Mouse (Mus musculus) embryonic facial prominence, embryonic 11.5 days (tissue): ENCODE results near the gene Traf3ip3. TPM values are rescaled to one million over a fixed set of nuclear protein-coding genes. Genes with fewer than 3 reads are reported as not detected.

Experiments used
- ATAC-seq: fragments of 200-750 bp; cut with Nextera tagmentation; replicated peaks from 2 replicates; pipeline ENCODE4 v1.8.0; 2017; ENCODE audit warnings: low read depth; ENCODE audit not compliant: insufficient number of reproducible peaks, low FRiP score, low TSS enrichment
- DNase-seq: peaks from one replicate; pipeline ENCODE4 v3.0.0-alpha.2; 2015; ENCODE audit warnings: low spot score
- H3K27ac ChIP-seq: fragments of 300-500 bp; sonication (generic); replicated peaks from 2 replicates; pipeline ENCODE4 v1.5.1; 2014; ENCODE audit warnings: mild to moderate bottlenecking, low read depth, low read length, control low read depth
- H3K27me3 ChIP-seq: fragments of 300-500 bp; sonication (generic); 2 replicates; pipeline ENCODE4 v1.6.1; 2014; ENCODE audit warnings: mild to moderate bottlenecking, low read length, moderate library complexity, mixed read lengths; ENCODE audit not compliant: control insufficient read depth, insufficient read depth
- H3K36me3 ChIP-seq: fragments of 300-500 bp; sonication (generic); replicated peaks from 2 replicates; pipeline ENCODE4 v1.6.1; 2014; ENCODE audit warnings: low read depth, mild to moderate bottlenecking, low read length, moderate library complexity, mixed read lengths; ENCODE audit not compliant: control insufficient read depth, insufficient read depth
- H3K4me1 ChIP-seq: fragments of 300-500 bp; sonication (generic); 2 replicates; pipeline ENCODE4 v1.6.1; 2014; ENCODE audit warnings: low read length, mixed read lengths; ENCODE audit not compliant: control insufficient read depth, insufficient read depth
- H3K4me2 ChIP-seq: fragments of 300-500 bp; sonication (generic); 2 replicates; pipeline ENCODE4 v1.6.1; 2014; ENCODE audit warnings: low read depth, mild to moderate bottlenecking, control low read depth, low read length, moderate library complexity
- H3K4me3 ChIP-seq: fragments of 300-500 bp; sonication (generic); 2 replicates; pipeline ENCODE4 v1.5.1; 2014; ENCODE audit warnings: low read depth, low read length, control low read depth
- H3K9ac ChIP-seq: fragments of 300-500 bp; sonication (generic); replicated peaks from 2 replicates; pipeline ENCODE4 v1.6.1; 2014; ENCODE audit warnings: mild to moderate bottlenecking, control low read depth, low read length
- H3K9me3 ChIP-seq: fragments of 300-500 bp; sonication (generic); replicated peaks from 2 replicates; pipeline ENCODE4 v1.6.1; 2016; ENCODE audit warnings: mild to moderate bottlenecking, low read length, inconsistent platforms, mixed read lengths; ENCODE audit not compliant: control insufficient read depth
- WGBS: fragments of 180-500 bp; shearing (Covaris S2); extraction: QIAGEN DNeasy Blood & Tissue Kit; methylation state at CpG from one replicate; pipeline ENCODE4 v1.1.7; 2014; 5-methylcytosine and 5-hydroxymethylcytosine counted together
- polyA plus RNA-seq: library from polyadenylated mRNA; unstranded; fragments of >200 nt; fragmentation: Nextera tagmentation; extraction: Ambion mirVana; gene quantifications from 2 replicates; pipeline ENCODE4 v1.2.1, GENCODE M21; 2014

The Traf3ip3 gene
- polyA plus RNA-seq, 1 experiment from 2014 or later, result 1.5 TPM

DNA sequence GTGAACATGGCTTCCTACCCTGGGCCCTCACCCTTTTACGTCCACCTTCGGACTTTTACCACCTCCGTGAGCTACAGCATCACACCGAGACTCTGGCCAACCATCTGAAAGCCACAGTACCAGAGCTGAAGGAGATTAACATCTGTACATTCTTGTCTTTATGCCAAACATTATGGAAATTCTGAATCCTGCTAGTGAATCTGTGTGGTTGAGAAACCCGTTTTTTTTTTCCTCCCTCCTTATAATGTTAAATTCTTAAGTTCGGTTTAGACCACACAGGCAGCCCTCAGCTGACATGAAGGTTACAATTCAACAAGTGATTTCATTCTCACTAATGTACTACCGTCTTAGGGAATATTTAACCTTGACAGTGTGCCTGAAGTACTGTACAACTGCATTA lies 33.4 kb upstream of the Traf3ip3 start:
- DNase-seq, result no peak
- Histone ChIP-seq H3K4me3 (no peak overlapping the region), H3K4me2 (no peak overlapping the region), H3K9me3 (no peaks in the 10 kb centered on the region), H3K36me3 (no peaks in the 10 kb centered on the region), H3K4me1 (no peaks in the 10 kb centered on the region), H3K9ac (no peak overlapping the region), H3K27me3 (no peaks in the 10 kb centered on the region), H3K27ac (no peak overlapping the region)
- WGBS, result 89% methylated on average over 7 of the region's 7 CpGs
- ATAC-seq, result no peak

DNA sequence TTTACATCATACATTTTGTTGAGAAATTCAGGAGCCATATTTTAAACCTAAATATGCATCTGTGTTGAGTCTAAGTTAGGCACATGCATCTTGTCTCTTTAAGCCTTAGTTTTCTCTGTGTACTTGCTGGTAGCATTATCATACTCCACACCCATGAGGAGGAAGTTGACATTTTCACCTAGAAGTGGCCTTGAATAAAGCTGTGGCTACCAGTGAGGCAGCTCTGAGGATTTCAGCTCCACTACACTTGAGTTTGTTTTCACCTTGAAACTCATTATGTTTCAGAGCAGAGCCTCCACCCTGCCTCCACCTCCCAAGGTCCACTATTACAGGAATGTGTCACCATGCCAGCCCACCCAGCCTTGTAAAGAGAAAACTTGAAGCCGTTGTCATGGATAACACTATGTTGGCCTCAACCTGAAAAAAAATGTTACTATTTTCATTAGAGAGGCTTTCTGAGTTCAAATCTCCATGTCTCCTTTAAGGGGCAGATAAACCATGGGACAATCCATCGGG lies 32.7 kb upstream of the Traf3ip3 start:
- no peak overlapping the region for H3K4me3 ChIP-seq
- no peak for DNase-seq
- no peak overlapping the region for H3K4me2 ChIP-seq
- H3K9me3 ChIP-seq, result no peaks in the 10 kb centered on the region
- no peak for ATAC-seq
- H3K36me3 ChIP-seq, result no peaks in the 10 kb centered on the region
- H3K27me3 ChIP-seq, result no peaks in the 10 kb centered on the region
- 98% methylated on average over 2 of the region's 2 CpGs for WGBS
- H3K9ac ChIP-seq, result no peak overlapping the region
- H3K27ac ChIP-seq, result no peak overlapping the region
- H3K4me1 ChIP-seq, result no peaks in the 10 kb centered on the region

DNA sequence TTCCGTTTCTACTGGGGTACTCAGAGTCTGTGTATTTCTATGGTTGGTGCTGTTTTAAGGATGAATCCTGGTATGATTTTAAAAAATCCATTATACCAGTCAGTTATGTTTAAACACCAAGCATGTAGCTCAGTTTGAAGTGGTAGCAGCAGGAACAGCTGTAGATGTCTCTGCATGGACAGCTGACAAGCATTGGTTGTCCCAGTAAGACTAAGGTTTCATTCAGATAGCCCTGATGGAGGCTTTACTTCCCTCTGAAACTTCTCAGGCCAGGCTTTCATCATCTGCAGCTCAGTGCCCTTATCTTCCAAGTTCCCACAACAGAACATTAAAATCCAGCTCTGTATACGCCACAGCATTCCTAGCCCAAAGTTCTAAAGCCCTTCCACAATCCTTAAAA lies 31.2 kb upstream of the Traf3ip3 start:
- no peak overlapping the region for H3K27ac ChIP-seq
- H3K27me3 ChIP-seq, result no peaks in the 10 kb centered on the region
- no peaks in the 10 kb centered on the region for H3K9me3 ChIP-seq
- no peak overlapping the region for H3K4me2 ChIP-seq
- H3K9ac ChIP-seq, result no peak overlapping the region
- DNase-seq (no peak), ATAC-seq (no peak)
- H3K4me1 ChIP-seq, result no peaks in the 10 kb centered on the region
- no peak overlapping the region for H3K4me3 ChIP-seq
- H3K36me3 ChIP-seq, result no peaks in the 10 kb centered on the region
- WGBS, result 89% methylated on average over 2 of the region's 2 CpGs

DNA sequence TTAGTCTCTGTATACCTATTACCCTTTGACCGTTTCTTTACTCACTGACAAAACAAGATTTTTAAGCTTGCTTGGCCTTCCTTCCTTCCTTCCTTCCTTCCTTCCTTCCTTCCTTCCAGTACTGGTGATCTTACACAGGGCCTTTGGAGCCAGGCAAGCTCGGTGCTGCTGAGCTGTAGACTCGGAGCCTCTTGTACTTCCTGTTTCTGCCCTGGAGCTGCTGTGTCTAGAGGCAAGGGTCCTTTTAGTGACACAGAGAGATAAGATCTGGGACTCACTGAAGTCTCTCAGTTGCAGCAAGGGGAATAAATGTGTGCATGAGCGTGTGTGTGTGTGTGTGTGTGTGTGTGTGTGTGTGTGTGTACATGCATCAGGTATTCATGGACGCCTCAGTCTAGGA lies 29.4 kb upstream of the Traf3ip3 start:
- Histone ChIP-seq H3K4me2 (no peak overlapping the region), H3K4me1 (no peaks in the 10 kb centered on the region), H3K9ac (no peak overlapping the region), H3K9me3 (no peaks in the 10 kb centered on the region), H3K4me3 (no peak overlapping the region), H3K27me3 (no peaks in the 10 kb centered on the region), H3K27ac (no peak overlapping the region), H3K36me3 (no peaks in the 10 kb centered on the region)
- ATAC-seq (no peak), DNase-seq (no peak)
- WGBS, result 62% methylated on average over 5 of the region's 5 CpGs

DNA sequence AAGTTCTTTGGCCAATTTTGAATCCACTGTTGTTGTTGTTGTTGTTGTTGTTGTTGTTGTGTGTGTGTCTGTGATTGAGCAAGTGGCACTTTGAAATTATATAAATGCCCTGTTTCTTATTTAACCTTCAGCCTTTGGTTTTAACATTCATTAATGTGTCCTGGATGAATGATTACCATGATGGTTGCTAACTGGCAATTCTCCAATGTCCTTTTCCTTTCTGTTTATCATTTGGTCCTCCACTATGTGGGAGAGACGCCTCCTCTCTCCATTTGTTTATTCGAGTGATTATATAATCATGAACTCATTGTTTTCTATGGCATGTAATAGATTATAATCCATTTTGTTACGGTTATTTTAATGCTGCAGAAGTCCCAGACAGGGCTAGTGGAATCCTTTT lies 29.0 kb upstream of the Traf3ip3 start:
- no peak overlapping the region for H3K4me3 ChIP-seq
- H3K36me3 ChIP-seq, result no peaks in the 10 kb centered on the region
- H3K27me3 ChIP-seq, result no peaks in the 10 kb centered on the region
- ATAC-seq (no peak), DNase-seq (no peak)
- no peak overlapping the region for H3K4me2 ChIP-seq
- 72% methylated on average over 3 of the region's 3 CpGs for WGBS
- H3K9me3 ChIP-seq, result no peaks in the 10 kb centered on the region
- H3K27ac ChIP-seq, result no peak overlapping the region
- H3K9ac ChIP-seq, result no peak overlapping the region
- H3K4me1 ChIP-seq, result no peaks in the 10 kb centered on the region

DNA sequence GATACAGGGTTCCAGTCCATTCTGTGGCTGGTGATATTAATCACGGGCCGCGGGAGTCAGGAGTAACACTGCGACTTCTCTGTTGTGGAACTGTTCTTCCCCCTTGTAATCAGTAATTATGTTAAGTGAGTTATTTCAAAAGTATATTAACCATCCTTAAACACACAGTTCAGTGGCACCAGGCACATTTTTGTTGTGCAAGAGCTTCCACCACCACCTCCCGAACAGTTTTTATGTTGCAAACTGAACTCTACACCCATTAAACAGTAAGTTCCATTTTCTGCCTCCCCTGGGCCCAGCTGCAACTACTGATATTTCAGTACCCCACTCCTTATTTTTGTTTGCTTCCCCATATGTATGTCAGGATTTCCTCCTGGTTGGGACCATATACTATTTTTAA lies 28.1 kb upstream of the Traf3ip3 start:
- Histone ChIP-seq H3K27me3 (no peaks in the 10 kb centered on the region), H3K4me2 (no peak overlapping the region), H3K4me3 (no peak overlapping the region), H3K4me1 (no peaks in the 10 kb centered on the region), H3K27ac (no peak overlapping the region), H3K36me3 (no peaks in the 10 kb centered on the region), H3K9me3 (no peaks in the 10 kb centered on the region), H3K9ac (no peak overlapping the region)
- no peak for ATAC-seq
- WGBS, result 87% methylated on average over 5 of the region's 5 CpGs
- no peak for DNase-seq

DNA sequence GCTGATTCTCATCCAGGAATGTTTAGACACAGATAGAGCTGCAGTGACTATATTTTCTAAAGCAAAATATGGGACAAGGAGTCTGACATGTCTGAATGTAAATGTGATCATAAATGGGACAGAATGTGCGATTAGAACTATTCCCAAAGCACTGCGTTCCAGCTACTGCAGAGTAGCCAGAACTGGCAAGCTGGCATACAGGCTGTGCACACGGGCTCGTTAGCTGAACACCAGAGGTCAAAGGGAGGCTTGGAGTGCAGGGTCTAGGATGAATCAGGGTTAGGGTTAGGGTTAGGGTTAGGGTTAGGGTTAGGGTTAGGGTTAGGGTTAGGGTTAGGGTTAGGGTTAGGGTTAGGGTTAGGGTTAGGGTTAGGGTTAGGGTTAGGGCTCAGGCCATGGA lies 26.0 kb upstream of the Traf3ip3 start:
- WGBS, result 56% methylated on average over 4 of the region's 4 CpGs
- no peaks in the 10 kb centered on the region for H3K4me1 ChIP-seq
- no peaks in the 10 kb centered on the region for H3K9me3 ChIP-seq
- no peaks in the 10 kb centered on the region for H3K27me3 ChIP-seq
- DNase-seq, result no peak
- no peaks in the 10 kb centered on the region for H3K36me3 ChIP-seq
- no peak for ATAC-seq
- H3K4me3 ChIP-seq, result no peak overlapping the region
- H3K9ac ChIP-seq, result no peak overlapping the region
- H3K4me2 ChIP-seq, result no peak overlapping the region
- no peak overlapping the region for H3K27ac ChIP-seq

DNA sequence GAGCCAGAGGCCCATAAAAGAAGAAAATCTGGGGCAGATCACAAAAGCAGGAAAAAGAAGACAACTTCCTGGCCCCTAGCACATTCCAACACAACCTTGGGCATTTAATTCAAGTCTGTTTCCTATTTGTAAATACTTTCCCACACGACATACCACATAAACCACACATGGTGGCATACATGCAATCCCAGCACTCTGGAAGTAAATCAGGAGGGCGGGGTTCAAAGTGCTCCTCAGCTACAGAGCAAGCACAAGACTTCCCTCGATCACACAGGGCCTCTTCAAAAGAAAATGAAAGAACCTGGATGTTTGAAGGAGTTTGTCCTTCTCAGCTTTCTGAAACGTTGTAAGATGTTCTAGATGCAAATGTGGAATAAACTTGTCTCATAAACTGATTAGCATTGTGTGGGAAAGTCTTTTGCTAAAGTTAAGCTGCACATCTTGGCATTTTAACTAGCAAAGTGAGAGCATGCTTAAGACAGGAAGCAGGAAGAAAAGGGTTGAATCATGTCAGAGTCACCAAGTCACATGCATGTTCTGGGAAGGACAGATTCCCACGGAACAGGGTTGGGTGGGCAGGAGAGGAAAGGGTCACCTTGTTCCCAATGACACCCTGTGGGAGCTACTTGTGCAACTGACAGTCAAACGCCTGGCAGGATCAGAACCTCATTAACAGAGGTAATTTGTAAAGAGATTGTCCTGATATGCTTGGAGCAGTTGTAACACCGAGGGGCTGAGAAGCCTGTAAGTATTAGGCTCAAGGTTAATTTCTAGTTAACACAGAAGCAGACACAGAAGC lies 25.4 kb upstream of the Traf3ip3 start:
- 44% methylated on average over 7 of the region's 7 CpGs for WGBS
- H3K4me2 ChIP-seq, result no peak overlapping the region
- H3K27ac ChIP-seq, result no peak overlapping the region
- H3K36me3 ChIP-seq, result no peaks in the 10 kb centered on the region
- no peak overlapping the region for H3K9ac ChIP-seq
- no peak overlapping the region for H3K4me3 ChIP-seq
- no peak for ATAC-seq
- H3K9me3 ChIP-seq, result no peaks in the 10 kb centered on the region
- DNase-seq, result peak; percentile 14
- H3K4me1 ChIP-seq, result no peaks in the 10 kb centered on the region
- H3K27me3 ChIP-seq, result no peaks in the 10 kb centered on the region
